Mouse (Mus musculus) heart, postnatal 0 days (tissue): ENCODE data around the gene Mast2.

Experiments
- CTCF ChIP-seq: IDR thresholded peaks from 2 replicates; pipeline ENCODE4 v1.5.1; 2016; ENCODE audit warnings: antibody characterized with exemption, control low read depth, low read depth
- EP300 ChIP-seq: IDR thresholded peaks from 2 replicates; pipeline ENCODE4 v1.6.1; 2016; ENCODE audit warnings: antibody characterized with exemption, low read depth

DNA sequence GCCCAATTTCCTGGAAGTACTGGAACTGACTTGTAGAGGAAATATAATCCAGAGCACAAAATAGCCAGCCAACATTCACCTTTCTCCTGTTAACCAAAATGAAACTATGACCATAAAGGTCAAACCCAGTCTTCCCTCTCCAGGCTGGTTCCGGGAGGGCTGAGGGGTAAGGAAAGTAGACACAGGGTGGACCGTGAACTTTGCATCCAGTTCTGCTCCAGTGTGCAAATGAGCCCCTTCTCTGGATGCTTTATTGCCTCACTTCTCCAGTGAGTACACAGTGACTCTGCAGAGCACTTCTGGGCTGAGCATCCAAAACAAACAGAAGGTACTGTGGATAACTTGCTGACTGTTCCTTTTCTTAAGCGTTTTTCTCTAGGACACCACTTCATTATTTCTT lies 36.0 kb upstream of the Mast2 start:
- TF ChIP-seq EP300 (no peak), CTCF (no peak)
